Mouse (Mus musculus) erythroblast, embryonic 14.5 days (primary cell): ENCODE measurements around the gene Ubash3b.

Experiments used
- GATA1 ChIP-seq: IDR thresholded peaks from 2 replicates; pipeline ENCODE4 v1.6.1; 2012; ENCODE audit warnings: low read length, inconsistent platforms, mixed read lengths
- TAL1 ChIP-seq: IDR thresholded peaks from 3 replicates; pipeline ENCODE4 v1.6.1; 2012; ENCODE audit warnings: low read length, inconsistent platforms, mixed read lengths

DNA sequence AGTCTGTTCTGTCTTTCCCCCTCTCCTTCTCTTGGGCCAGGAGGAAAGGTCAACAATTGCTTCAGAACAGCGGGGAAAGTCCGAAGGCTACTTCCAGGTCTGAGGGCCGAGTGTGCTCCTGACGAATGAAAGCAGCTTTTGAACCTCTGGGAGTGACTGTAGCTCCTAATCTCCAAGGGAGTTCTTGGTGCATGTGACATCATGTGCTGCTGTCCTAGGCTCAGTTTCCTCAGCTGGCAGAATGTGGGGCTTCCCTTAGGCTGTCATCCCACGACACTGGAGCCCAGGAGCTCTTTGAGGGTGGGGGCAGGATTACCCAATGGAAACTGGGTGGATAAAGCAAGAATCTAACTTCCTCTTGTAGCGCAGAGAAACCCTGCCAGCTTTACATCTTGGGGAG lies at the start of gene Ubash3b:
- TF ChIP-seq GATA1 (no peak), TAL1 (no peak)
